Comparison of ENCODE assay signal across 8 mouse cellular contexts in the genomic region with DNA sequence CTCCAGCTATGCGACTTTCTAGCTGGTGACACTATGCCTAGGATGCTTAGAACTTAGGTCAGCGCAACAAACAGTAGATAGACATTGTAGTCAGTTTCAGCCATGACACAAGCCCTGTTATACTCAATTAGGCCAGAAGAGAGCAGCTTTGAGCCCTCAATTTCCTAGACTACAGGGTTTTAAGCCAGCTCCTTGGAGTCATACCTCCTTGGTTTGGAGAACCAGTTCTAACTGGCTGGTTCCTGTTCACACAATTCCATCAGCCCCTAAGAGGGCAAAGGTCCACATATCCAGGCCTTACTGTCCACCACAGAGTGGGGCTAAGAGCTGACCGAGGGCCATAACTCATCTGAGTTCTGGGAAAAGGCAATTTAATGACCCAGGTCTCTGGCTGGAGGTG. TPM values are rescaled to one million over a fixed set of nuclear protein-coding genes. Genes with fewer than 3 reads are reported as not detected.
DNase-seq lines count a peak whose midpoint lies in the region; ATAC-seq and TF ChIP-seq lines count a peak whose summit lies in the region.

No protein-coding gene starts in this region.

- no peak for TF ChIP-seq POLR2A in kidney, adult 2 months (IDR thresholded peaks at IDR 0.05; ENCODE audit: low read depth, low read length)

- no peaks in the 10 kb centered on the region for H3K27me3 ChIP-seq in kidney, adult 2 months (replicated peaks; ENCODE audit: control insufficient read depth, insufficient read depth, low read length)
- H3K27me3 ChIP-seq in liver, postnatal 0 days (ENCODE audit: insufficient read depth, low read length): peaks cover 9% of the 10 kb centered on the region; the same call in 1 of the 2 replicates

- TF ChIP-seq CTCF in kidney, adult 2 months (conservative IDR thresholded peaks at IDR 0.05; ENCODE audit: insufficient read depth, insufficient read length, low read depth, low read length): peak; percentile 42
- TF ChIP-seq CTCF in liver, postnatal 0 days (IDR thresholded peaks at IDR 0.05; ENCODE audit: low read depth): peak; percentile 88

- WGBS in kidney, adult 2 months: 46% methylated on average over 3 of the region's 3 CpGs
- WGBS in liver, postnatal 0 days (ENCODE audit: insufficient replicate concordance): 53% methylated on average over 3 of the region's 3 CpGs

- peaks cover 32% of the 10 kb centered on the region for H3K4me1 ChIP-seq in kidney, adult 2 months (ENCODE audit: control insufficient read depth, insufficient read depth, low read length)
- H3K4me1 ChIP-seq in liver, postnatal 0 days (ENCODE audit: insufficient read depth): peaks cover 26% of the 10 kb centered on the region

- H3K9me3 ChIP-seq in liver, postnatal 0 days (ENCODE audit: low read length): no peaks in the 10 kb centered on the region

- DNase-seq in adrenal gland, postnatal 10 days: peak; percentile 72
- DNase-seq in adrenal gland, adult 8-10 months: no peak
- peak; percentile 76 for DNase-seq in testis, postnatal 10 days (ENCODE audit: low spot score)
- no peak for DNase-seq in testis, postnatal 14 days (ENCODE audit: low spot score)
- DNase-seq in kidney, adult 2 months: peak; percentile 94
- DNase-seq in liver, postnatal 0 days: peak; percentile 58
- DNase-seq in retina, embryonic 14.5 days (ENCODE audit: low spot score): peak; percentile 89

- ATAC-seq in erythroid progenitor cell, adult 5-6 weeks (replicated peaks; ENCODE audit: low FRiP score, poor library complexity, severe bottlenecking): peak; percentile 64
- peak; percentile 28 for ATAC-seq in liver, postnatal 0 days

- H3K9ac ChIP-seq in liver, postnatal 0 days (replicated peaks): no peak overlapping the region

- H3K27ac ChIP-seq in kidney, adult 2 months (ENCODE audit: insufficient read depth, low read depth, low read length): peak overlapping the region; percentile 88
- H3K27ac ChIP-seq in liver, postnatal 0 days (ENCODE audit: low read depth): no peak overlapping the region

- peak overlapping the region; percentile 1; the same call in 1 of the 2 replicates for H3K4me2 ChIP-seq in liver, postnatal 0 days (ENCODE audit: low read depth, low read length)

- TF ChIP-seq EP300 in liver, postnatal 0 days (IDR thresholded peaks at IDR 0.05; ENCODE audit: low read depth): 0 out of 2 replicates have a peak, but pooled peaks have one; percentile 19

- no peaks in the 10 kb centered on the region for H3K36me3 ChIP-seq in kidney, adult 2 months (ENCODE audit: control insufficient read depth, insufficient read depth, low read length)
- no peaks in the 10 kb centered on the region for H3K36me3 ChIP-seq in liver, postnatal 0 days (replicated peaks; ENCODE audit: insufficient read depth, low read length)

- no peak overlapping the region for H3K4me3 ChIP-seq in kidney, adult 2 months (ENCODE audit: insufficient read depth, low read depth, low read length)
- H3K4me3 ChIP-seq in liver, postnatal 0 days (ENCODE audit: low read depth, low read length): no peak overlapping the region

RNA-seq across cellular contexts. Expression of gene Nuak2, which starts 3.2 kb away (rescaled TPM):
- total RNA-seq in adrenal gland, postnatal 10 days (2021): 1 to 10 TPM; 3.4 to 3.9 TPM
- total RNA-seq in adrenal gland, adult 8-10 months (2022): 10 to 100 TPM in 1 of 4 experiments, 1 to 10 TPM in 3; 3.8 to 11.9 (median 5.2) TPM
- total RNA-seq in erythroid progenitor cell, adult 5-6 weeks (2015; ENCODE audit: low replicate concordance): 1.1 and 6.3 TPM in 2 replicates
- total RNA-seq in erythroid progenitor cell, adult 5-6 weeks (2017; ENCODE audit: low replicate concordance): 3.7 TPM in 1 of 2 replicates, not detected in the other
- polyA plus RNA-seq in kidney, adult 2 months (2012; rRNA removed): 56.1 and 73.7 TPM in 2 replicates
- polyA plus RNA-seq in liver, postnatal 0 days (2015; fragmentation: Nextera tagmentation; extraction: Ambion mirVana): 6.0 and 6.8 TPM in 2 replicates

RNA-seq across cellular contexts. Expression of gene Klhdc8a, which starts 14.3 kb away (rescaled TPM):
- total RNA-seq in adrenal gland, postnatal 10 days (2021): 10 to 100 TPM; 56.5 to 69.6 TPM
- 100 to 1,000 TPM; 161 to 353 (median 258) TPM for total RNA-seq in adrenal gland, adult 8-10 months (2022)
- not detected in 2 replicates for total RNA-seq in erythroid progenitor cell, adult 5-6 weeks (2015; ENCODE audit: low replicate concordance)
- not detected in 2 replicates for total RNA-seq in erythroid progenitor cell, adult 5-6 weeks (2017; ENCODE audit: low replicate concordance)
- 15.7 and 17.7 TPM in 2 replicates for polyA plus RNA-seq in kidney, adult 2 months (2012; rRNA removed)
- polyA plus RNA-seq in liver, postnatal 0 days (2015; fragmentation: Nextera tagmentation; extraction: Ambion mirVana): 0.32 and 0.40 TPM in 2 replicates

Comparison
In these comparisons a context has a peak if more than half of its experiments do, and no peak if none do; other contexts are left out.
1. DNase-seq: peak in adrenal gland, postnatal 10 days (single experiment), testis, postnatal 10 days (single experiment), kidney, adult 2 months (single experiment), liver, postnatal 0 days (single experiment) and retina, embryonic 14.5 days (single experiment); none in adrenal gland, adult 8-10 months (single experiment) and testis, postnatal 14 days (single experiment).
2. RNA of gene Klhdc8a, which starts 14.3 kb away (total RNA-seq): 161 to 353 TPM in adrenal gland, adult 8-10 months and 56.5 to 69.6 TPM in adrenal gland, postnatal 10 days; not detected in erythroid progenitor cell, adult 5-6 weeks; every median in the first group is over 10 times any median in the second.